Mouse (Mus musculus): ENCODE data around the gene Cinp. TPM values are rescaled to one million over a fixed set of nuclear protein-coding genes. Genes with fewer than 3 reads are reported as not detected.

Cinp gene
- polyA plus RNA-seq (2017; shearing (Covaris generic)), result 10 to 100 TPM; 31.9 to 38.5 TPM

DNA sequence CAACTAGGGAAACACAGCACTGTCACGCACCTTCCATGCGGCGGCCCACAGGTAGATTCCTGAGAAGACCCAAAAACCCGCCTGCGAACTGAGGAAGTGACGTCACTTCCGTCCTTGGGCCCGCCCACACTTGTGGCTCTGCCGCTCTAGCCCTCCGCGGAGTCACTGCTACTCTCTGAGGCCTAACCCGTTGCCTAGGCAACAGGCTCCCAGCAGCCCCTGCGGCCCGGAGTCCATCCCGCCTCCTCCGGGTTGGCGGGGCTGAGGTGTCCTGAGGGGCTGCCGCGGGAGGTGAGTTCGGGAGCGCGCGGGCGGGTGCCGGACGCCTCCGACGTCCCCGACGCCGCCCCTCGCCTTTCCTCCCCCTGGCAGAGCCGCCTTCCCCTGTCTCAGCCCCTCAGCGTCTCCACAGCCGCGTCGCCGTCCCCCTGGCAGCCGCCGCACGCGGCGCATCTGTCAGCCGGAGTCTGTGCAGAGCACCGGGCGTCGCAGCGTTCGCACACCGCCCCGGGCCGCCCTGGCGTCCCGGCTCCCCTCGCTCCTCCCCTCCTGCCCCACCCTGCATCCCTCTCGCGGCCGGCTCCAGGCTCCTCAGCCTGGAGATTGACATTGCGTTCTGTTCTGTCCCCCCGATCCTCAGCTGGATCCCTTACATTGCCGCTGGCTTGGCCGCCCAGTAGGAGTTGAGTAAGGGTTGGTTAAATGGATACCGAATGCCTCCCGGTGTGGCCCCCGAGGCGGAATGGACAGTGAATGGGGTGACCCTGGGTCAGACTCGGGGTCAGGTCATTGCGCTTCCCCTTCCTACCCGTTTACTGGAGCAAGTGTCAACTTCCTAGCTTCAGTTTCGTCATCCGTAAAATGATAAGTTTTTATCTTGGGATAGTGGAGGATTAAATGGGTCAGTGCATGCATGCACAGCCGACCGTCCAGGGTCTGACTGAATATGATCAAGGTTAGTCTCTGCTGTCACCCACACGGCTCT, at the start of gene Cinp, which contains the start of gene Tecpr2:
Gene Cinp, minus strand, starts transcription at position 110 of the 985 bp plus-strand sequence.
Gene Tecpr2, plus strand, starts transcription at position 229 of the 985 bp plus-strand sequence.

GRCm38 (mm10) chr12:110850010-110850928, 38.7 kb downstream of the Cinp start, which contains the start of gene Zfp839:
TSS of gene Zfp839 (plus strand) at chr12:110850253.

DNA sequence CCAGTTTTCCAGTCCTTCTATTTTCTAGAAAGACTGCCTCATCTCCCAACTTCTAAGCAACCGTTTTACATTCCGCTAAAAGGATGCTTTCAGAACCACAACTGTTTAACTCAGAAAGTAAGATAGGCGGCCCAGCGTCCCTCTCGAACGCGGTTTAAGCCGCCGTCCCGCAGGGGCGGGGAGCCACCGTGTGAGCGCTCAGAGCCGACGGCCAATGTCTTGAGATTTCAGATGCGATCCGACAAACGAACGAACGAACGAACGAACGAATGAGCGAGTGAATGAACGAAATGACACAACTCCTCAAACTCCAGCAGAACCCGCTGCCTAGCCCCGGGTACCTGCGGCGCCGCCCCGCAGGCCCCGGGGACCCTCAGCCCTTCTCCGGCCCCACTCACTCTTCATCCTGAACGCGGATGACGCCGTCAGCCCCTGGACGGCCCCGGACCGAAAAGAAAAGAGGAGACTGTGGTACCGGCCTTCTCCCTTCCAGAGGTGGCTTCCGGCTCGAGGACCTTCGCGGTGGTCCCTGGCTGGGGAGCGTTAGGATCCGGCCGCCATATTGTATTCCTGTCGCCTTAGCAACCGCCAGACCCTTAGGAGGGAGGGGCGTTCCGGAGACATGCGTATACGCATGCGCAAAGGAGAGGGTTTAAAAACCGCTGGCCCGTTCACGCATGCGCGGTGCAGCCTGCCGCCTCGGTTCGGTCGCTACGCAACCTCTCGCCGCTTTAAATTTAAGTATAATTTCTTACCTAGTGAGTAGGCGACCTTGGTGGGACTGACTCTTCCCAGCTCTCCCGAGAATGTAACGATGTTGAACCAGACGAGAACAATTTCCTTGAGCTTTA, 48.4 kb downstream of the Cinp start, which contains the start of gene Mok:
Gene Mok, minus strand, starts transcription at position 592 of the 851 bp plus-strand sequence.

Other genes starting within 250 kb of the Cinp start
- gene 1700001K19Rik, start 206.5 kb downstream of the Cinp start, polyA plus RNA-seq (2017; shearing (Covaris generic)), result under 1 TPM; 0.17 to 0.50 TPM
- gene Hsp90aa1, start 186.4 kb downstream of the Cinp start, polyA plus RNA-seq (2017; shearing (Covaris generic)), result 100 to 1,000 TPM; 441 to 452 TPM
- 10 to 100 TPM; 71.5 to 83.1 TPM for gene Wdr20, start 151.2 kb downstream of the Cinp start, polyA plus RNA-seq (2017; shearing (Covaris generic))
- gene Mok, start 48.2 kb downstream of the Cinp start, polyA plus RNA-seq (2017; shearing (Covaris generic)), result 1 to 10 TPM in 1 of 2 experiments, not detected in 1; 1.7 TPM
- 1 to 10 TPM; 1.3 to 6.3 TPM for gene Zfp839, start 38.9 kb downstream of the Cinp start, polyA plus RNA-seq (2017; shearing (Covaris generic))
- 1 to 10 TPM; 2.4 to 3.4 TPM for gene Tecpr2, start 119 bp upstream of the Cinp start, polyA plus RNA-seq (2017; shearing (Covaris generic))
- 1 to 10 TPM; 5.3 to 6.9 TPM for gene Ankrd9, start 89.9 kb upstream of the Cinp start, polyA plus RNA-seq (2017; shearing (Covaris generic))
- gene Rcor1, start 150.2 kb upstream of the Cinp start, polyA plus RNA-seq (2017; shearing (Covaris generic)), result 10 to 100 TPM; 40.0 to 56.7 TPM

Data from inflammation-experienced regulatory T-cells (primary cell).